Mouse (Mus musculus) cerebral cortex, adult 2 months (tissue): ENCODE measurements around the gene Sema5a.

Experiments
- WGBS: fragments of 180-500 bp; shearing (Covaris S2); methylation state at CpG from one replicate; pipeline ENCODE4 v1.1.7; 2018; 5-methylcytosine and 5-hydroxymethylcytosine counted together

Gene Sema5a

GRCm38 (mm10) chr15:32356805-32357204 is 112.2 kb downstream of the Sema5a start:
- 86% methylated on average over 5 of the region's 5 CpGs for WGBS

GRCm38 (mm10) chr15:32367841-32368240 is 123.2 kb downstream of the Sema5a start:
- 76% methylated on average over 4 of the region's 4 CpGs for WGBS

GRCm38 (mm10) chr15:32370914-32371313 is 126.3 kb downstream of the Sema5a start:
- 93% methylated on average over 6 of the region's 6 CpGs for WGBS

GRCm38 (mm10) chr15:32371385-32371784 is 126.8 kb downstream of the Sema5a start:
- WGBS = 83% methylated on average over 6 of the region's 6 CpGs

- WGBS = 64% methylated on average over 5 of the region's 5 CpGs
Measured at GRCm38 (mm10) chr15:32376326-32376725, 131.7 kb downstream of the Sema5a start.

GRCm38 (mm10) chr15:32377781-32378180 is 133.2 kb downstream of the Sema5a start:
- WGBS = 92% methylated on average over 3 of the region's 3 CpGs

- 85% methylated on average over 3 of the region's 3 CpGs for WGBS
Measured at GRCm38 (mm10) chr15:32380311-32380710, 135.7 kb downstream of the Sema5a start.

GRCm38 (mm10) chr15:32382930-32383481 is 138.4 kb downstream of the Sema5a start:
- 92% methylated on average over 4 of the region's 4 CpGs for WGBS

- 80% methylated on average over 3 of the region's 3 CpGs for WGBS
Measured at GRCm38 (mm10) chr15:32396241-32396890, 151.8 kb downstream of the Sema5a start.

GRCm38 (mm10) chr15:32397064-32397463 is 152.5 kb downstream of the Sema5a start:
- 78% methylated on average over 3 of the region's 3 CpGs for WGBS

GRCm38 (mm10) chr15:32398721-32399120 is 154.1 kb downstream of the Sema5a start:
- 95% methylated on average over 1 of the region's 1 CpGs for WGBS

GRCm38 (mm10) chr15:32401909-32402527 is 157.4 kb downstream of the Sema5a start:
- WGBS = 82% methylated on average over 5 of the region's 5 CpGs

GRCm38 (mm10) chr15:32403321-32403720 is 158.7 kb downstream of the Sema5a start:
- 51% methylated on average over 8 of the region's 8 CpGs for WGBS

- WGBS = 93% methylated on average over 2 of the region's 2 CpGs
Measured at GRCm38 (mm10) chr15:32406436-32406835, 161.8 kb downstream of the Sema5a start.

- 88% methylated on average over 3 of the region's 3 CpGs for WGBS
Measured at GRCm38 (mm10) chr15:32407766-32408165, 163.2 kb downstream of the Sema5a start.

- 97% methylated on average over 2 of the region's 2 CpGs for WGBS
Measured at GRCm38 (mm10) chr15:32416291-32416690, 171.7 kb downstream of the Sema5a start.

- WGBS = 66% methylated on average over 6 of the region's 6 CpGs
Measured at GRCm38 (mm10) chr15:32422631-32423030, 178.0 kb downstream of the Sema5a start.

- WGBS = 85% methylated on average over 6 of the region's 6 CpGs
Measured at GRCm38 (mm10) chr15:32423061-32423460, 178.5 kb downstream of the Sema5a start.

GRCm38 (mm10) chr15:32427188-32427924 is 182.7 kb downstream of the Sema5a start:
- WGBS = 81% methylated on average over 7 of the region's 7 CpGs

GRCm38 (mm10) chr15:32432927-32433832 is 188.6 kb downstream of the Sema5a start:
- 28% methylated on average over 13 of the region's 13 CpGs for WGBS

- 22% methylated on average over 6 of the region's 6 CpGs for WGBS
Measured at GRCm38 (mm10) chr15:32437654-32438053, 193.0 kb downstream of the Sema5a start.
